Mouse (Mus musculus) CH12.LX (cell line): ENCODE data around the gene Cxcr1.

Experiments used
- CTCF ChIP-seq, 2 experiments: IDR thresholded peaks in 1 of 2; conservative IDR thresholded peaks in 1 of 2; 2 replicates each; pipeline ENCODE4 v1.5.1; 2011 to 2012; ENCODE audit warnings: low read depth in 2 of 2, low read length in 2 of 2, improper control_type of control experiment in 1 of 2, inconsistent platforms in 1 of 2, mild to moderate bottlenecking in 1 of 2, moderate library complexity in 1 of 2
- POLR2A ChIP-seq: IDR thresholded peaks from 2 replicates; pipeline ENCODE4 v1.6.1; 2011; ENCODE audit warnings: low read depth, mild to moderate bottlenecking, improper control_type of control experiment, low read length
- TCF12 ChIP-seq: IDR thresholded peaks from 2 replicates; pipeline ENCODE4 v1.6.1; 2014; ENCODE audit warnings: low read depth, mild to moderate bottlenecking, inconsistent platforms, low read length, improper control_type of control experiment
- USF1 ChIP-seq: IDR thresholded peaks from 2 replicates; pipeline ENCODE4 v1.6.1; 2014; ENCODE audit warnings: low read depth, mild to moderate bottlenecking, inconsistent platforms, low read length, improper control_type of control experiment
- ZNF384 ChIP-seq: IDR thresholded peaks from 2 replicates; pipeline ENCODE4 v1.6.1; 2012; ENCODE audit warnings: low read depth, low read length, improper control_type of control experiment, inconsistent platforms

GRCm38 (mm10) chr1:74151091-74151490 lies 43.3 kb downstream of the Cxcr1 start:
- TF ChIP-seq CTCF (conservative IDR thresholded peaks at IDR 0.05 in 1 of 2, IDR thresholded peaks at IDR 0.05 in 1 of 2; ENCODE audit: low read depth in 2 of 2, low read length in 2 of 2): no peak
- no peak for TF ChIP-seq USF1
- no peak for TF ChIP-seq ZNF384
- TF ChIP-seq TCF12: no peak
- no peak for TF ChIP-seq POLR2A
